Mouse (Mus musculus): ENCODE results near the gene Ppp1r13b. TPM values are rescaled to one million over a fixed set of nuclear protein-coding genes. Genes with fewer than 3 reads are reported as not detected.

Gene Ppp1r13b
- polyA plus RNA-seq, 1 experiment from 2014 or later = 14.9 TPM

- Histone ChIP-seq H3K36me3 (no peaks in the 10 kb centered on the region), H3K4me2 (peak overlapping the region; percentile 8; the same call in 1 of the 2 replicates), H3K27me3 (no peaks in the 10 kb centered on the region), H3K9me3 (no peaks in the 10 kb centered on the region), H3K27ac (peak overlapping the region; percentile 85), H3K4me3 (no peak overlapping the region), H3K4me1 (peaks cover 55% of the 10 kb centered on the region), H3K9ac (no peak overlapping the region)
- 31% methylated on average over 24 of the region's 24 CpGs for WGBS
- ATAC-seq (ENCODE audit: insufficient number of reproducible peaks, low FRiP score, low TSS enrichment, low read depth) = no peak
Observed at GRCm38 (mm10) chr12:111936706-111937550, 29.0 kb upstream of the Ppp1r13b start.

GRCm38 (mm10) chr12:111933971-111934370 lies 26.1 kb upstream of the Ppp1r13b start:
- Histone ChIP-seq H3K4me2 (no peak overlapping the region), H3K9ac (no peak overlapping the region), H3K4me3 (no peak overlapping the region), H3K36me3 (no peaks in the 10 kb centered on the region), H3K27ac (0 out of 2 replicates have a peak overlapping the region, but pooled peaks have one; percentile 72), H3K27me3 (no peaks in the 10 kb centered on the region), H3K9me3 (no peaks in the 10 kb centered on the region), H3K4me1 (peaks cover 48% of the 10 kb centered on the region)
- 62% methylated on average over 2 of the region's 2 CpGs for WGBS
- ATAC-seq (ENCODE audit: insufficient number of reproducible peaks, low FRiP score, low TSS enrichment, low read depth) = no peak

- Histone ChIP-seq H3K27ac (peak overlapping the region; percentile 72), H3K4me2 (no peak overlapping the region), H3K4me3 (no peak overlapping the region), H3K36me3 (no peaks in the 10 kb centered on the region), H3K9me3 (no peaks in the 10 kb centered on the region), H3K27me3 (no peaks in the 10 kb centered on the region), H3K4me1 (peaks cover 40% of the 10 kb centered on the region), H3K9ac (no peak overlapping the region)
- 46% methylated on average over 11 of the region's 11 CpGs for WGBS
- no peak for ATAC-seq (ENCODE audit: insufficient number of reproducible peaks, low FRiP score, low TSS enrichment, low read depth)
Observed at GRCm38 (mm10) chr12:111933032-111933704, 25.3 kb upstream of the Ppp1r13b start.

DNA sequence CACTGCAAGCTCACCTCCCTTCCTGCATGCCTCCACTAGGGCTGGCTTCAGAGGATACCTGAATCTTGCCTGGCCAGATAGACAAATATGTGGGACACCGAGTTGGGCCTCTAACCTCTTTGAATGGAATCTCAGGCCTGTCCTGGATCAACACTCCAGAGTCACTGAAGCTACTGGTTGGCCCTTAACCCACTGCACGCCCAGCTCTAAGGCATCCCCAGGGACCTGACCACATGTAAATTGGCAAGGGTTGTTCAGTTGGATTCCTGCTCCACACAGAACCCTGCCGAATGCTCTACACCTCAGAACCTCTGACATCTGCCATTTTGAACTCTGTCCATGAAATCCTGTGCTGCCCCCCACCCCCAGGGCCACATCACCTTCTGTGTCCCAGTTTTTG lies 24.6 kb upstream of the Ppp1r13b start:
- H3K9me3 ChIP-seq = no peaks in the 10 kb centered on the region
- H3K4me2 ChIP-seq = no peak overlapping the region
- no peak for ATAC-seq (ENCODE audit: insufficient number of reproducible peaks, low FRiP score, low TSS enrichment, low read depth)
- no peaks in the 10 kb centered on the region for H3K36me3 ChIP-seq
- H3K4me1 ChIP-seq = peaks cover 35% of the 10 kb centered on the region
- WGBS = 53% methylated on average over 3 of the region's 3 CpGs
- H3K4me3 ChIP-seq = no peak overlapping the region
- peak overlapping the region; percentile 72 for H3K27ac ChIP-seq
- no peak overlapping the region for H3K9ac ChIP-seq
- H3K27me3 ChIP-seq = no peaks in the 10 kb centered on the region

GRCm38 (mm10) chr12:111931411-111932025 lies 23.6 kb upstream of the Ppp1r13b start:
- no peaks in the 10 kb centered on the region for H3K9me3 ChIP-seq
- H3K4me3 ChIP-seq = no peak overlapping the region
- 80% methylated on average over 9 of the region's 9 CpGs for WGBS
- H3K9ac ChIP-seq = no peak overlapping the region
- H3K36me3 ChIP-seq = no peaks in the 10 kb centered on the region
- no peak overlapping the region for H3K27ac ChIP-seq
- no peak for ATAC-seq (ENCODE audit: insufficient number of reproducible peaks, low FRiP score, low TSS enrichment, low read depth)
- H3K4me2 ChIP-seq = no peak overlapping the region
- H3K4me1 ChIP-seq = peaks cover 34% of the 10 kb centered on the region
- H3K27me3 ChIP-seq = no peaks in the 10 kb centered on the region

GRCm38 (mm10) chr12:111928411-111928966 lies 20.6 kb upstream of the Ppp1r13b start:
- Histone ChIP-seq H3K9ac (no peak overlapping the region), H3K4me2 (no peak overlapping the region), H3K27ac (no peak overlapping the region), H3K4me1 (peaks cover 23% of the 10 kb centered on the region), H3K27me3 (no peaks in the 10 kb centered on the region), H3K4me3 (no peak overlapping the region), H3K9me3 (no peaks in the 10 kb centered on the region), H3K36me3 (no peaks in the 10 kb centered on the region)
- WGBS = 68% methylated on average over 18 of the region's 18 CpGs
- no peak; the same call in 1 of the 2 replicates for ATAC-seq (ENCODE audit: insufficient number of reproducible peaks, low FRiP score, low TSS enrichment, low read depth)

DNA sequence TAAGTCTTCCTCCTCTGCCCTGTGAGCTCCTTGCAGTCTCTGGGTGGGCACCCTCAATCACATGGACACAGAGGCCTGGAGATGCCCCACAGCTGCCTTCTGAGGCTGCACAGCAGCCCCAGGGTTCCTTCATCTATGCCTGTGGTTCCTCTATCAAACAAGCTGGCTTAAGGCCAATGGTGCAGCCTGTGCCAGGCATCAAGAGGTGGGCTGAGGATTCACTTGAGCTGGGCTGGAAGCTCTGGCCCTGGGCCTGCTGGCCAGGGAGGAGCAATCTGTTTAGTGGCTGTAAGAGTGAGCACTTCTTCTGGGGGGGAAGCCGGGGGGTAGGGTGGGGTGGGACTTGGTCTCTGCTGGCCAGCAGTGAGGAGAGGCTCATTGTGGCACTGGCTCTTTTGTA lies 19.4 kb upstream of the Ppp1r13b start:
- H3K4me3 ChIP-seq = no peak overlapping the region
- H3K4me1 ChIP-seq = peaks cover 11% of the 10 kb centered on the region
- H3K9me3 ChIP-seq = no peaks in the 10 kb centered on the region
- no peak for ATAC-seq (ENCODE audit: insufficient number of reproducible peaks, low FRiP score, low TSS enrichment, low read depth)
- no peak overlapping the region for H3K9ac ChIP-seq
- no peaks in the 10 kb centered on the region for H3K36me3 ChIP-seq
- no peak overlapping the region for H3K27ac ChIP-seq
- H3K4me2 ChIP-seq = no peak overlapping the region
- no peaks in the 10 kb centered on the region for H3K27me3 ChIP-seq
- WGBS = 64% methylated on average over 1 of the region's 1 CpGs

- H3K4me3 ChIP-seq = no peak overlapping the region
- WGBS = 80% methylated on average over 6 of the region's 6 CpGs
- H3K4me2 ChIP-seq = no peak overlapping the region
Observed at GRCm38 (mm10) chr12:111923117-111923516, 15.2 kb upstream of the Ppp1r13b start.

GRCm38 (mm10) chr12:111920046-111920445 lies 12.1 kb upstream of the Ppp1r13b start:
- Histone ChIP-seq H3K9me3 (no peaks in the 10 kb centered on the region), H3K36me3 (no peaks in the 10 kb centered on the region), H3K27me3 (no peaks in the 10 kb centered on the region), H3K4me1 (peaks cover 14% of the 10 kb centered on the region), H3K4me3 (no peak overlapping the region), H3K4me2 (no peak overlapping the region), H3K27ac (no peak overlapping the region), H3K9ac (no peak overlapping the region)
- 47% methylated on average over 9 of the region's 9 CpGs for WGBS
- ATAC-seq (ENCODE audit: insufficient number of reproducible peaks, low FRiP score, low TSS enrichment, low read depth) = no peak

More at GRCm38 (mm10) chr12:111923117-111923516, 15.2 kb upstream of the Ppp1r13b start:
- ATAC-seq (ENCODE audit: insufficient number of reproducible peaks, low FRiP score, low TSS enrichment, low read depth) = no peak
- no peaks in the 10 kb centered on the region for H3K27me3 ChIP-seq
- H3K9me3 ChIP-seq = no peaks in the 10 kb centered on the region
- H3K9ac ChIP-seq = no peak overlapping the region
- H3K27ac ChIP-seq = no peak overlapping the region
- H3K4me1 ChIP-seq = peaks cover 14% of the 10 kb centered on the region
- no peaks in the 10 kb centered on the region for H3K36me3 ChIP-seq

DNA sequence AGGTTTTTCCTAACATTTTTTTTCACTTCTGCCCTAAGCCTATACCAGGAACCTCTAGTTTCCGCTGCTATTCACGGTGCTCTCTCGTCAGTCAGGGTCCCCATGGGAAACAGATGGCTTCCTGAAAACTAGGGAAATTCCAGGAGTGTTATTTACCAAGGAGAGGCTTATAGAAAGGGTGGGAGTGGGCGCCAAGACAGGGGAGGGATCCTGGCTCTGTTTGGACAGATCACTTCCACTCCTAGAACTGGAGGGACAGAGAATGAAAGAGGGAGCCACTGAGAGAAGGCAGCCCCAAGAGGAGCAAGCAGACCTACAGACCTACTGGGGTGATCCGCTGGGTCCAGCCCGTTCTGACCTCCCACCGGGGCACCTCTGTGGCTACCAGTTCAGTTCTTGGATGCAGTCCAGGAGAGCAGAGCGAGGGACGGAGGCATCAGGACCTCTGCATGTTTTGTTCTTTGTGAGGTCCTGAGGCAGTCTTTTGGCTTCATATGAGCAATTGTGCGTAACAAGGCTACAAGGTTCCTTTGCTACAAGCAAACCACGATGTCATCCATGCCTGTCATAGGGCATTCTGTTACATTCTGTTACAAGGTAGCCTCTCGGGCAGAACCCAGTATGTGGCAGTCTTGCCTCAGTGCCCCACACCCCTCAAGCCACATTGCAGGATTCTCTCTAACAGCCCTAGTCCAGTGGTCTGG lies 8.8 kb upstream of the Ppp1r13b start:
- ATAC-seq (ENCODE audit: insufficient number of reproducible peaks, low FRiP score, low TSS enrichment, low read depth) = no peak
- peaks cover 14% of the 10 kb centered on the region for H3K4me1 ChIP-seq
- no peaks in the 10 kb centered on the region for H3K27me3 ChIP-seq
- H3K9ac ChIP-seq = no peak overlapping the region
- H3K9me3 ChIP-seq = no peaks in the 10 kb centered on the region
- H3K4me2 ChIP-seq = no peak overlapping the region
- H3K27ac ChIP-seq = peak overlapping the region; percentile 38
- no peaks in the 10 kb centered on the region for H3K36me3 ChIP-seq
- 47% methylated on average over 12 of the region's 12 CpGs for WGBS
- no peak overlapping the region for H3K4me3 ChIP-seq

DNA sequence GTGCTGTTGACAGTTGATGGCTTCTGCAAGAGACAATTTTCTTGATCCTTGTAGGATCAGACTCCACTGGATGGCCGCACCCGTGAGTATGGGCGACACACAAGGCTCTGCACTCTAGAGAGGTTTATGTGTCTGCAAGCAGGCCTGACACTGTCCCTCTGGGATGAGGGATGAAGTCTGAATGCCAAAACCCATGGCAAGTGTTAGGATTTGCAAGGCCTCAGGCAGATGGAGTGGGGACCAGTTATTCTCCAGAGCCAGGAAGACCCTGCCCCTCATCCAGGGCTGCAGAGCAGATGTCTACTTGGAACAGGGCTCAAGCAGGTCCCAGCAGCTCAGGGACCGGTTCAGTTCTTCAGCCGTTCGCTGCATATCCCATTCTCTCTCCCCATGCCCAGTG lies 7.9 kb upstream of the Ppp1r13b start:
- no peaks in the 10 kb centered on the region for H3K9me3 ChIP-seq
- no peaks in the 10 kb centered on the region for H3K36me3 ChIP-seq
- peak overlapping the region; percentile 38 for H3K27ac ChIP-seq
- no peak for ATAC-seq (ENCODE audit: insufficient number of reproducible peaks, low FRiP score, low TSS enrichment, low read depth)
- H3K4me2 ChIP-seq = no peak overlapping the region
- peaks cover 14% of the 10 kb centered on the region for H3K4me1 ChIP-seq
- H3K27me3 ChIP-seq = no peaks in the 10 kb centered on the region
- no peak overlapping the region for H3K9ac ChIP-seq
- whole genome bisulfite sequencing = 77% methylated on average over 6 of the region's 6 CpGs
- H3K4me3 ChIP-seq = no peak overlapping the region
